Mouse (Mus musculus) lung, postnatal 0 days (tissue): ENCODE measurements around the gene Usp28.

ENCODE experiments used
- CTCF ChIP-seq: IDR thresholded peaks from 2 replicates; pipeline ENCODE4 v1.5.1; 2016; ENCODE audit warnings: antibody characterized with exemption, mild to moderate bottlenecking
- EP300 ChIP-seq: IDR thresholded peaks from 2 replicates; pipeline ENCODE4 v1.6.1; 2016; ENCODE audit warnings: antibody characterized with exemption, mild to moderate bottlenecking, control low read depth

DNA sequence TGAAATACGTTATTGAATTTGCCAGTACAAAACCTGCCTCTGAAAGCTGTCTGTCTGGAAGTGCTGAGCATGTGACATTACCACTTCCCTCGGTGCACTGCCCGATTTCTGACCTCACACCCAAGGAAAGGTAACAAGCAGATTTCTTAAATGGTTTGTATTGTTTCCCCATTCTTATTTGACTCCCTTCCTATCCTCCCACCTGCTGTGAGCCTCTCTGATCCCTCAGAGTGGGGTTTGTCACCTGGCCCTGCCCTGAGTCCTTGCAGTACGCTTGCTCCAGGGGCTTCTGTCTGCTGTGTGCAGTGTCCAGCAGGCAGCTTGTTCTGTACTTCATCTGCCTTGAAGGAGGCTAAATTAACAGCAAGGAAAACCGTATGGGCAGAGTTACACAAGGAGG, 38.8 kb downstream of the Usp28 start:
- TF ChIP-seq CTCF (no peak), EP300 (no peak)
